Mouse (Mus musculus) megakaryocyte-erythroid progenitor cell, adult 5-6 weeks (primary cell): ENCODE measurements around the gene Scyl2. TPM values are rescaled to one million over a fixed set of nuclear protein-coding genes. Genes with fewer than 3 reads are reported as not detected.
"Not testable (repeated sequence)": the region's sequence is repeated elsewhere in the genome, so short reads cannot be mapped to it uniquely, and the experiment has no call there.

Experiments used
- ATAC-seq: replicated peaks from 2 replicates; pipeline ENCODE4 v1.8.0; 2016; ENCODE audit warnings: mild to moderate bottlenecking, inconsistent platforms; ENCODE audit not compliant: severe bottlenecking, poor library complexity, low FRiP score, low TSS enrichment
- total RNA-seq, 2 experiments: library from RNA; stranded (forward) in 1 of 2; stranded (reverse) in 1 of 2; fragments of 200-1000, 215-1000 nt in 1 of 2; fragments of >200 nt in 1 of 2; fragmentation: Nextera tagmentation in 1 of 2; gene quantifications; 2 replicates each; pipeline ENCODE4 v1.2.3; 2014 to 2017

The Scyl2 gene
- total RNA-seq, 2 experiments from 2014 or later: 34.0 to 45.7 TPM

DNA sequence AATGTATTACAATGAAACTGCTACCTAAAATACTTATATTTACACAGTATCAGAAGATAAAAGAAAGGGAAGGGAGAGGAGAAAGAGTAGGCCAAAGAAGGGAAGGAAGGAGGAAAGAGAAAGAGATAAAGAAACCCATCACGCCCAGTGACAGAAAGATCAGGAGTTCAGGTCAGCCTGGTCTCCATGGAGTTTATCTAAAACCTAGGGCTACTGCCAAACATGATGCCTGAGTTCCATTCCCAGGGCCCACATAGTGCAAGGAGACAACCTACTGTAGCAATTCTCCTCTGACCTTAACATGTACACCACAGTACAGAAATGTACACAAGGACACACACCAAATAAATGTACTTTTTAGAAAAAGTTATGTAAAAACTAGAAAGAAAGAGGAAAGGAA is 3.9 kb downstream of the Scyl2 start:
- ATAC-seq: no peak

DNA sequence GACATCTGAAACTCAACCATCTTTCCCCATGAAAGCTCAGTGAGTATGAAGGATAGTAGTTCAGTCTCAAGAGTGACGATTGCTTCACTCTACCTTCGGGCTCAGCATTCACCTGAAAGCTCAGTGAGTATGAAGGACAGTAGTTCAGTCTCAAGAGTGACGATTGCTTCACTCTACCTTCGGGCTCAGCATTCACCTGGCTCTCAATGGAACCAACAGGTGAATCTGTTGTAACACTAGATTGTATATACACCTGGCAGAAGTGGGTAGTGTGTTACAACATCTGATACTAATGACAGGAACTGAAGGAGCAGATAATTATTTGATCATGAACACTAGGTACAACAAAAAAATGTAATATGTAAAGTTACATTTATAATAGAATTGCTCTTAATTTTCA is 4.4 kb downstream of the Scyl2 start:
- ATAC-seq: no peak

DNA sequence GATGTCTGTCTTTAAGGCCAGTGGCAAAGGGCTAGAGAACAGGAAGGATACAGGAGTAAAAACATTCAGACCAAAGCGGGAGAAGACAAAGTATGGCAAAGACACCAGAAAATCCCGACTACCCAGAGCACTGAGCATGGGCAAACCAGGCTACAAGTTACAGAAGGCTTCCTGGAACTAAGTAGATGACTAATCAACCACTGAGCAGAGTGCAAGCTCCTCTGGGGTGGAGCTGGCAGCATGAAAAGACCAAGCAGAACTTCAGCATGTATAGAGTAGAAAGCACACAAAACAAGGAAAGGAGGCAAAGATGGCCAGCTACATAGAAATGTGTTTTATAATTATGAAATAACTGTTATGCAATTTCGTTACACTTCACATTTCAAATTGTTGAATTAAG is 5.6 kb downstream of the Scyl2 start:
- ATAC-seq: no peak

DNA sequence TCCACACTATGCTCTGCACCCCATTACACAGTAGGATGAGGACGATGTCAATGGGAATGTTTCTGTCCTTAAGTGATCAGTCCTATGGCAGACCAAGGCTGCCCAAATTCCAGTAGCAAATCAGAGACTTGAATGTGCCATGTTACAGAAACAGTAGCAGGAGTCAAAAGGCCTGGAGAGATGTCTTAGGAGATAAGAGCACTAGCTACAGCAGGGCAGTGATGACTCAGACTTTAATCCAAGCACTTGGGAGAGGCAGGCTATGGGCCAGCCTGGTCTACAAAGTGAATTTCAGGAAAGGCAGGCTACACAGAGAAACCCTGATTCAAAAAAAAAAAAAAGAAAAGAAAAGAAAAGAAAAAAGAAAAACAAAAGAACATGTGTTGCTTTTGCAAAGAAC is 6.6 kb downstream of the Scyl2 start:
- no peak for ATAC-seq

DNA sequence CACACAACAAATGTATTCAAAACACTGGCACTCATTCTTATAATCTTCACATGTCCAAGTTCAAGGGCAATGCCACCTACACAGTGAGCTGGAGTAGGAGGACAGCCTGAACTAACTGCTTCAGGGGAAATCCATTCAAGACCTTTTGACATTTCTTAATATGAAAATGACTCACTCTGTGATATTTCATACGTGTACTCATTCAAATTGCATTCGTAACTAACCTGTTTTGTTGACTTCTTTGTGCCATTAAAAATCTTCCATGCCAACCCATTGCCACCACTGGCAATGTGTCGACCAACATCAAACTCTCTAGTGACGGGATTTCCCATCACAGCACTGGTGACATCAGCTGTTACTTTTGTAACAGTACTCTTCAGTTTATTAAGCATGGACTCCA is 8.0 kb downstream of the Scyl2 start:
- no peak for ATAC-seq

DNA sequence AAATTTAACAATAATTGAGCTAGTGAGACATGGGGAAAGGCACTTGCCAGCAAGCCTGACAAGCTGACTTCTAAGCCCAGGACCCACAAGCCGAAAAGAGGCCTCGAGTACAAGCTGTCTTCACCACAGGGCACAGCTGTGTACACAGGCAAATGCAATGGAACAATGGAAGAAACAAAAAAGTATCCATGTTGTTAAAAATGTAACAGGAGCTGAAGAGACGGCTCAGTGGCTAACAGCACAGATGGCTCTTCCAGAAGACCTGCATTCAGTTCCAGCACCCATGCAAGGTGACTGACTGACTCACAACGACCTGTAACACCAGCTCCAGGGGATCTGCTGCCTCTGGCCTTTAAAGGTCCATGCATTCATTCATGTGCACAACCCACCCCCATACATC is 9.5 kb downstream of the Scyl2 start:
- ATAC-seq: no peak

DNA sequence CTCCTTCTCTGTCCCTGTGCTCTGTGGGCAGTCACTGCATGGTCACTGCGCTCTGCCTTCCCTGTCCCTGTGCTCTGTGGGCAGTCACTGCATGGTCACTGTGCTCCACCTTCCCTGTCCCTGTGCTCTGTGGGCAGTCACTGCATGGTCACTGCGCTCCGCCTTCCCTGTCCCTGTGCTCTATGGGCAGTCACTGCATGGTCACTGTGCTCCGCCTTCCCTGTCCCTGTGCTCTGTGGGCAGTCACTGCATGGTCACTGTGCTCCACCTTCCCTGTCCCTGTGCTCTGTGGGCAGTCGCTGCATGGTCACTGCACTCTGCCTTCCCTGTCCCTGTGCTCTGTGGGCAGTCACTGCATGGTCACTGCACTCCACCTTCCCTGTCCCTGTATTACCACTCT is 15.7 kb downstream of the Scyl2 start:
- not testable (repeated sequence) for ATAC-seq

DNA sequence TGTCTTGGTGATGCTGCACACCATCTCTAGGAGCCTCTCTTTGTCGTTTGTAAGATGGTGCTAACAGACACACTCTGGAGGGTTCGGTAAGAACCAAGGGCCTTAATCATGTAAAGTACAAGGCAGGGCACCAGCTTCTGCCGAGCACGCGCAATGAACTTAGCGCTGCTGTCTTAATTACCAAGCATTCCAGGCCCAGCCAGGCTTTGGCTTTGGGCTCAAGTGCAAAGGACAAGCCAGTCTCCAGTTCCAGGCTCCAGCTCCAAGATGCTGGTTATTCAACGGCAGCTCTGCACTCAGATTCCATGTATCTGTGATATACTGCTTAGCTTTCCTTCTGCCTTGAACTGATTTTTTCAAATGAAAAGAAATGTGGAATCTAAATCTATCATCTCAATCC is 18.5 kb downstream of the Scyl2 start:
- no peak for ATAC-seq

DNA sequence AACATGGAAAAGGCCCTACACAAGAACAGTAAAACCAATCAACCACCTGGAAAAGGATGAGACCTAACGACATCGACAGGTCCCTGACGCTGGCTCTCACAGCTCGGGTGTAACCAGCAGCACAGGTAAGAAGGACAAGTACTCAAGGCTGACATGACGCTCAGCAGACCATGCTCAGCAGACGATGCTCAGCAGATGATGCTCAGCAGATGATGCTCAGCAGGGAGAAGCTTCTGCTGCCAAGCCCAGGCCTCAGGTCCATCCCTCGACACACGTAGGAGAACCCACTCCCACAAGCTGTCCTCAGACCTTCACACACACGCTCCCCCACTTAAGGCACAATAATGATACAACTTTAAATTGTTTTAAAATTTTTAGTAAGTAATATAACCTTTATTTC is 20.4 kb downstream of the Scyl2 start:
- no peak for ATAC-seq

DNA sequence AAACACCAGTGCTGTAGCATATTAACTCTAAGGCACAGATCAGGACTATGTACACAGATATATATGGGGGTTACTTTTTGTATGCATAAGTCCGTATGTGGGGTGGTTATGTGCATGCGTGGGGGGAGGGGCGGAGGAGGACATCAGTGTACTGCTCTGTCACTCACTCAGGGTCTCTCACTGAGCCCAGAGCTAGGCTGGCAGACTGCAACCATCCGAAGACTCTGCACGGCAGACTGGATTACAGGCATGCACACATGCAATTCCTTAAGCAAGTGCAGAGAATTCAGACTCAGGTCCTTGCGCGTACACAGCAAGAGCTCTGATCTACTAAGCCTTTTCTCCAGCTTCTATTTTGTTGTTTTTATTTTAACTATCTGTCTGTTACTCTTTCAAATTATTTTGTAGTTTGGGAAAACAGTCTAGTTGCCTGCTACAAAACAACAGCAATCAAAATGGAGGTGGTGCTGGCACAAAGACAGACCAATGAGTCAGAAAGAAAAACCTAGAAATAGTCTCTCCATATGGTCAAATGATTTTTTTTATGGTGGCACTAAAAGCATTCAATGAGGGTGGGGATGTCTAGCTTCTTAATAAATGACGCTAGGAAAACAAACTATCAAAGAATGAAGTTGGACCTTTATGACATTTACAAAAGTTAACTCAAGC is 21.0 kb downstream of the Scyl2 start:
- 0 out of 2 replicates have a peak, but pooled peaks have one; percentile 17 for ATAC-seq

DNA sequence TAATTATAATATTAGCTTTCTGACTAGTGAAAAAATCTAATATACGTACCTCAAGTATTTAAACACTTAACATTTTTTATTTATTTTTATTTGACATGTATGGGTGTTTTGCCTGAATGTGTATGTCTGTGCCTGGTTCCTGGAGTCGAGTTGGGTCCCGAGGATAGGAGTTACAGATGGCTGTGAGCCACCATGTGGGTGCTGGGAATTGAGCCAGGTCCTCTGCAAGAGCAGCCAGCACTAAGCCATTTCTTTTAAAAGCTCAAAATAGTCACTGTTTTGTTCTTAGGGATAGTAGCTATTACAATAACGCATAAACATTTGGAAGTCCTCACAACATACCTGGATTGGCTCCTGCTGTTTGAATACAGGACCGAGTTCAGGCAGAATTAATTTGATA is 29.7 kb downstream of the Scyl2 start:
- ATAC-seq: no peak

DNA sequence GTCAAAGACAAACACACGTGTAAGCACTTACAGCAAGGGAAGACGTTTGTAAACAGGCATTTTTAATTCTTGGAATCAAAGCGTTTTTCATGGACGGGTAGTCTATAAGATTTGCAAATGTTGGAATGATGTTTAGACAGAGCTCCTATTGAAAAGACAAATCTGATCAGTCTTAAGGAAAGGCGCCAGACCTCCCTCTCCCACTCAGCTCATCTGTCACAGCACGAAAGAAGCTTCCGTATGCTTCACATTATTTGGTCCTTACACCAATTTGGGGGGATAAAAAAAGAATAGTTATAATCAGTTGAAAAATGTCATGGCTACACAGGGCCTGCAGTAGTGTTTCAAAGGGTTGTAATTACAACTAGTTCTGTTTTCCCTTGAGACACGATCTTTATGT is 33.2 kb downstream of the Scyl2 start:
- ATAC-seq: no peak

DNA sequence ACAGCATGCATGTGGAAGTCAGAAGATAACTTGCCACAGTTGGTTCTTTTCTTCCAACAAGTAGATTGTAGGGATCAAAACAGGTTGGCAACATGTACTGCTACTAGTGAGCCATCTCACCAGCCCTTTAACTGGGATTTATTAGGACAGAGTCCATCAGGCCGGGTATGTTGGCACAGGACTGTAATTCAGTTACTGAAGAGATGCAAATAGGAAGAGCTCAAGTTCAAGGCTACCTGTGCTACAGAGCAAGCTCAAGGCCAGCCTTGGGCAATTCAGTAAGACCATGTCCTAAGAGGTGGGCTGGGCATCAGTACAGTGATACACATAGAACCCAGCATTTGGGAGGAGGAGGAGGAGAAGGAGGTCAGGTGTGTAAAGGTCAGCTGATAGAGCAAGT is 34.4 kb downstream of the Scyl2 start:
- ATAC-seq: no peak

DNA sequence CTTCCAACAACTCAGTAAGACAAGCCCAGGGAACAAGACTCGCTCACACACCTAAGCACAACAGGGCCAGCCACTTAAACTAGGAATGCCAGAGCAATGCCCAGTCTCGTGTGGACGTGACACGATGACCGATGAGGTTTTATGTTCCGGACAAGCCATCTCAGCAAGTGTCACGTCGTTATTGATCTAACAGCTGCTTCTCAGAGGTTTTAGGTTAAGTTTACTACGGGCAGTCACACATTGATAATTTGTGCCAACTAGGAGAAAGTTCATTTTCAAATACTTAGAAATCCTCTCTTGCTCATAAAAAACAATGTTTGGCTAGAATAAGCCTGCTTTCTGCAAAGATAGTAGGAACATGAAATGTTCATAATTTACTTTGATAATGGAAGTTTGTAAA is 39.2 kb downstream of the Scyl2 start:
- ATAC-seq: no peak

DNA sequence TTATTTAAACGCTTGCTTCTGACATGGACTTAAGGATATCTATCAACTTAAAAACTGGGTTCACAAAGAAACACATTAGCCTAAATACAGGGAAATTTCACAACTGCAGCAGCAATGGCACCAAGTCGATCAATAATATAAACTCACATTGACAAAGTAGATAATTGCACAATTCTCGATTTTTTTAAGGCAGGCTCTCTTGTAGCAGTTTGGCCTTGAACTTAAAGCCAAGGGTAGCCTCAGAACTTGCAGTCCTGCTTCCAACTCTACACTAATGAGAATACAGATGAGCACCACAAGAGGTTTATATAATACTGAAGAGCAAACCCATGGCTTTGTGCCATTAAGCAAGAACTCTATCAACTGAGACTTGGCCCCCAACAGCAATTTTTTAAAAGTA is 49.1 kb downstream of the Scyl2 start:
- no peak for ATAC-seq

DNA sequence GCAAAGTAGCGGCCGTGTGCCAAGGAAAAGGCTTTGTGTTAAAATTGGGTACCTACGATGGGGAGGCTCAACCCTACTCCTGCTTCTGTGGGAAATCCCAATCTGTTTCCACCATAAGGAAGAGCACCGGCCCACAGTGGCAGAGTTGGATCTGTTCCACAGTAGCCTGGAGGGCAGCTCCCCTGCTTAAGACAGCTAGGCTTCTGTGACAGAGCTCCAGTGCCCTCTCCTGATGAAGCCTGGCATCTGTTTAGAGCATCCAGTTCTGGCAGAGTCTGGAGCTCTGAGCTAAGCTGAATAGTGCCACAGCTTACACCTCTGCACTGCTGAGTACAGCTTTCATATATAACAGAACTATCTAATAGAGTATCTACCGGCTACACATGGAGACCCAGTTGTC is 51.1 kb downstream of the Scyl2 start:
- peak; percentile 70 for ATAC-seq

DNA sequence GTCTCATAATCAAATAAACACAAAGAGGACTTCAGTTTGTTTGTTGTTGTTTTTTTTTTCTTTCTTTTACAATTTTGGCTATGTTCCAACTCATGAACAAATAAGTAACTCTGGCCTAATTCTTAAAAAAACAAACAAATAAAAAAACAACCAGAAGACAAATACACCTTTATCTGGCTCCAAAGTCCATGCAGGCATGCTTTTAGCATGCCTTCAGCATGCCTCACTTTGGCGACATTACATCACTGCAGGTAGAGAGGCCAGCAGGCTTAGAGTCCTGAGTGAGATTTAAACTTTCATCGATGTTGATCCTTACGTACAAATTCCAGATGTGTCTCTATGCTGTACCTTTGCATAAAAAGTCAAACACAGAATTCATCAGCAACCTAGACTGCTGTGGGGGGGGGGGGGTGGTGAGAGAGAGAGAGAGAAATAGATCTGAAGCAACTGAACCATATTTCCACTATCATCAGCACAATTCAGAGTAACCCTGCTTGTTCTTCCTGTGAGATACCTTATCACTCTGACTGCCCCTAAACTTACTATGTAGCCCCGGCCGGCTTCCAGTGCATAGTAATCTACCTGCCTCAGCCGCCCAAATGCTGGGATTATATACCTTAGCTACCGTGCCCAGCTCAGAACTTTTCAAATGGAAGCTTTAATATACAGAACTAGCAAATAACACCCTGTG is 52.2 kb downstream of the Scyl2 start:
- ATAC-seq: 0 out of 2 replicates have a peak, but pooled peaks have one; percentile 30

DNA sequence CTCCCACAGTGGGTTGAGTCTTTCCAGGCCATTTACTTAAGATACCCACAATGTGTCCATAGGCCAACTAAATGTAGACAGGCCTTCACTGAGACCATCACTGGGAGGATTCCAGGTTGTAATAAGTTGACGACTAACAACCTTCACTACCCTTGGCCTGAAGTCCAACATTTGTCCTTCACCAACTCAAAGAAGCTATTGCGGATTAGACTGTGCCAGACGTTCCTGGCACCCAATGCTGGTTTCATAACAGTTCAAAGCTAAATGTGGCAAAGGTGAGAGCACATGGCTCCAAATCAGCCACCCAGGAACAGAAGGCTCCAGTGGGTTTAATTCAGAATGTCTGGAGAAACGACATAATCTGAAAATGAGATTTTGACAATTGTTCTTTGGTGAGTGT is 53.0 kb downstream of the Scyl2 start:
- ATAC-seq: no peak

DNA sequence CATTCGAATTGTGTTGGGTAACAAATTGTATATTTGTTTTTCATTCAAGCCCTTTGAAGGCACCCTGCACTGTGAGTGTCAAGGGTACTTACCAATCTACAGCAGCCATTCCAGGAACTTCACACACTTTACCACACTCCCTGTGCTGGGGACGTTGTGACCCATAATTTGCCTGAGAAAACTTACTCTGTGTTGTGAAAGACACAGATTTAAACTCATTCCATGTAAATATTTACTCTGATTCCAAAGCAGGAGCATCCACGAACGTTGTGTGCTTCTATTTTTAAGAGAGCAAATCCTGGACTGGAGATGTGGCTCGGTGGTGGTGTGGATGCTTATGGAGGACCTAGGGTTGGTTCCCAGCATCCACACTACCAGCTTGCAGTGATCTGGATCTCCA is 54.3 kb downstream of the Scyl2 start:
- no peak for ATAC-seq

DNA sequence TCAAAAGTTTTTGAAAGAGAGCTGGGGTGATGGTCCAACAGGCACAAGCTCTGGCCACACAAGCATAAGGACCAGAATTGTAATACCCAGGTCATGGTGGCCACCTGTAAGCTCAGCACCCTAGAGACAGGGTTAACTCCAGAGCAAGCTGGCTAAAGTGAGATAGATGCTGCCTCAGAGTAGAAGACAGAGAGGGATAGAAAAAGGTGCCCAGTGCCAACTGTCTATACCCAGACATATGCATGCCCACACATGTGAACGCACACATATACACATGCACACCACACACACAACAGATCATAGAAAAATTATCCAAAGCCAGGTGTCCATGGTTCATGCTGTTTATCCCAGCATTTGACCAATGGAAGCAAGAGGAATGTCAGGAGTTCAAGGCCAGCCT is 55.5 kb downstream of the Scyl2 start:
- no peak for ATAC-seq

DNA sequence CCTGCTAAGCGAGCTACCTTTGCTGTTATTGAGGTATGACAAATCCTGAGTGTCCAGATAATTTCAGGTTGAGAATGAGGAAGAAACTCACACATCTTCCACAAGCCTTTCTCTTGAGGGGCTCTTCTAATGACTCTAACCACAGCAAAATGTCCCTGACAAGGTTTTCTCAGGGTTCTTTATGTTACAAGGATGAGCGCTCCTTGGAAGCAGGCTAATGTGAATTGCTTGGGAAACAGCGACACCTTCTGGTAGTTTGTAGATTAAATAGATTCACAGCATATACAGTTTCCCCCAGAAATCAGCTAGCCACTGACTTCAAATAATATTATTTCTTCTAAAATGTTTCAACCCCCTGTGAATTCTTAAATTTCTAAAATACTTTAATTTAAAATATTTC is 56.0 kb downstream of the Scyl2 start:
- ATAC-seq: peak; percentile 75
